Mouse (Mus musculus) E14TG2a.4 (cell line): ENCODE measurements at regions not wholly inside any gene's neighbourhood (a gene's known extent, or its start where the extent isn't known, plus 50 kb on each side); places are given as distances from the start of the nearest gene placed in this dataset.

Experiments
- CTCF ChIP-seq: conservative IDR thresholded peaks from 2 replicates; pipeline ENCODE4 v1.5.1; 2014; ENCODE audit warnings: low read length
- NANOG ChIP-seq: IDR thresholded peaks from 2 replicates; pipeline ENCODE4 v1.6.1; 2014; ENCODE audit warnings: borderline replicate concordance, low read length, mixed read lengths
- POU5F1 ChIP-seq: IDR thresholded peaks from 2 replicates; pipeline ENCODE4 v1.6.1; 2014; ENCODE audit warnings: low read length, borderline replicate concordance

- TF ChIP-seq CTCF = no peak
- TF ChIP-seq NANOG = no peak
- TF ChIP-seq POU5F1 = no peak
Measured at GRCm38 (mm10) chr3:117440294-117440693, 79.6 kb upstream of the Plppr4 start.
